Mouse (Mus musculus) lung, adult 2 months (tissue): ENCODE results near the gene Furin.

Source experiments
- CTCF ChIP-seq: fragments of 200-500 bp; IDR thresholded peaks from 2 replicates; pipeline ENCODE4 v1.5.1; 2011; ENCODE audit warnings: mild to moderate bottlenecking, low read length, control low read depth; ENCODE audit not compliant: insufficient read depth
- POLR2A ChIP-seq: fragments of 200-500 bp; IDR thresholded peaks from 2 replicates; pipeline ENCODE4 v1.6.1; 2011; ENCODE audit warnings: low read depth, mild to moderate bottlenecking, control low read depth, low read length, borderline replicate concordance; ENCODE audit errors: extremely low read depth

- TF ChIP-seq POLR2A, result no peak
- TF ChIP-seq CTCF, result no peak
Observed at GRCm38 (mm10) chr7:80419278-80419677, 14.0 kb upstream of the Furin start.
